Mouse (Mus musculus): ENCODE results near the gene Wdr63.

GRCm38 (mm10) chr3:146017521-146017920, 90.4 kb downstream of the Wdr63 start:
- TF ChIP-seq POLR2A (IDR thresholded peaks at IDR 0.05; ENCODE audit: control insufficient read depth, low read depth, low read length) = no peak
- no peak for TF ChIP-seq CTCF (IDR thresholded peaks at IDR 0.05; ENCODE audit: control insufficient read depth, insufficient read depth, insufficient replicate concordance, low read depth, low read length)

All from testis, adult 2 months (tissue).